Mouse (Mus musculus) stomach, postnatal 0 days (tissue): ENCODE measurements around the gene Zfp786. TPM values are rescaled to one million over a fixed set of nuclear protein-coding genes. Genes with fewer than 3 reads are reported as not detected.
A peak's percentile ranks its signal among the peaks of the same experiment; 100 is the strongest.

ENCODE experiments used
- ATAC-seq: fragments of 200-750 bp; cut with Nextera tagmentation; 2 replicates; pipeline ENCODE4 v1.8.0; 2017; ENCODE audit not compliant: low FRiP score, low TSS enrichment
- DNase-seq: peaks from one replicate; pipeline ENCODE4 v3.0.0-alpha.2; 2016; ENCODE audit warnings: low spot score
- H3K27ac ChIP-seq: fragments of 300-500 bp; sonication (generic); replicated peaks from 2 replicates; pipeline ENCODE4 v1.5.1; 2014; ENCODE audit warnings: mild to moderate bottlenecking, control low read depth
- H3K27me3 ChIP-seq: fragments of 300-500 bp; sonication (generic); 2 replicates; pipeline ENCODE4 v1.6.1; 2014; ENCODE audit warnings: low read length; ENCODE audit not compliant: control insufficient read depth, insufficient read depth
- H3K36me3 ChIP-seq: fragments of 300-500 bp; sonication (generic); 2 replicates; pipeline ENCODE4 v1.6.1; 2014; ENCODE audit warnings: low read length, mixed read lengths; ENCODE audit not compliant: control insufficient read depth, insufficient read depth
- H3K4me1 ChIP-seq: fragments of 300-500 bp; sonication (generic); replicated peaks from 2 replicates; pipeline ENCODE4 v1.6.1; 2014; ENCODE audit warnings: antibody characterized with exemption; ENCODE audit not compliant: control insufficient read depth, insufficient read depth
- H3K4me2 ChIP-seq: fragments of 300-500 bp; sonication (generic); replicated peaks from 2 replicates; pipeline ENCODE4 v1.6.1; 2014; ENCODE audit warnings: low read depth, mild to moderate bottlenecking, control low read depth, moderate library complexity
- H3K4me3 ChIP-seq: fragments of 300-500 bp; sonication (generic); 2 replicates; pipeline ENCODE4 v1.5.1; 2014; ENCODE audit warnings: low read depth, low read length, control low read depth
- H3K9ac ChIP-seq: fragments of 300-500 bp; sonication (generic); 2 replicates; pipeline ENCODE4 v1.6.1; 2014; ENCODE audit warnings: mild to moderate bottlenecking, low read length, control low read depth, mixed read lengths
- H3K9me3 ChIP-seq: fragments of 300-500 bp; sonication (generic); 2 replicates; pipeline ENCODE4 v1.6.1; 2016; ENCODE audit warnings: low read length; ENCODE audit not compliant: control insufficient read depth
- CTCF ChIP-seq: IDR thresholded peaks from 2 replicates; pipeline ENCODE4 v1.5.1; 2016; ENCODE audit warnings: antibody characterized with exemption, low read depth, mild to moderate bottlenecking, moderate library complexity
- EP300 ChIP-seq: optimal IDR thresholded peaks from 2 replicates; pipeline ENCODE3; 2016; ENCODE audit warnings: antibody characterized with exemption
- WGBS: fragments of 180-500 bp; shearing (Covaris S2); extraction: QIAGEN DNeasy Blood & Tissue Kit; methylation state at CpG from one replicate; pipeline ENCODE4 v1.1.7; 2014; 5-methylcytosine and 5-hydroxymethylcytosine counted together
- polyA plus RNA-seq: library from polyadenylated mRNA; unstranded; fragments of >200 nt; fragmentation: Nextera tagmentation; extraction: Ambion mirVana; gene quantifications from 2 replicates; pipeline ENCODE4 v1.2.1, GENCODE M21; 2015

Zfp786 gene
- polyA plus RNA-seq, result 1.0 and 1.1 TPM in 2 replicates

DNA sequence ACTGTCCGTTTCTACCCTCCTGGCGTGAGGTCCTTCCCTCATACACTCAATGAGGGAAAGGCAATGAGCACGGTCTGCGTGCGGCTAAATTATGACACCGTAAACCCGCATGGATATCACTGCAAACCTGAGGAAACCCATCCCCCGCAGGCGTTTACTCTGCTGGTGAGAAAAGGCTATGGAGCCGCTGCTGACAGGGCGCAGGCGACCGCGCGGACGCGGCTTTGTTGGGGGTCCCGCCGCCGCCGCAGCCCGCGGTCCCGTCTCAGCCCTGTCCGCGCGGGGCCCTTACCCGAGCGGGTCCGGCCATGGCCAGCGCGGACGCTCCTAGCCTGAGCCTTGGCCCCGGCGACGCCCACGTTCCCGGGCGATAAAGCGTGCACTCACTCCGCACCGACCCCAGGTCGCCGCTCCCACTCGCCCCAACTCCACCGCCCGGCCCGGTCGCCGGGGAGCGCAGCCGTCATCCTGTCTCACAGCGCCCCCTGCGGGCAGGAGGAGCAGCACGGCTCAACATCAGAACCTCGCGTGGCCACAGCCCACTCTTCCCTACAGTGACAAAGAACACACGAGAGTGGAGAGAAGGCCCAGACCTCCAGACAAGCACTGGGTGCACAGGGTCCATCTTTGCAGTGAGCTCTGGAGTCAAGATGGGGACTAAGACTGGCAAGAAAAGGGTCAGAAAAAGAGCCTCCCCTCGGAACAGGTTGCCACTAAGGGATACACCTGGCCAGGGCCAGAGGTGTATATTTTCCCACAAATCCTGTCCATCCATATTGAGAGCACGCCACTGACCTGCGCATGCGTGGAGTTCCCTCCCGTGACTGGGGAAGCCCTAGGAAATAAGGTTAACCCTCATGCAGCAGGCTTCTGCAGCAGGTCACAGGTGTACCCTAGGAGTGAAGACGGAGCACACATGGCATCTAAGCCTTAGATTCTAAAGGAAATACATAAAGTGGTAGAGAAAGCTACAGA is at the start of gene Zfp786:
Zfp786 (minus strand) TSS at position 764 of the 975 bp plus-strand sequence.
- Histone ChIP-seq H3K4me2 (peak within 1 kb of the TSS; percentile 67), H3K4me1 (no peaks in the 10 kb centered on the region), H3K9me3 (no peaks in the 10 kb centered on the region), H3K36me3 (no peaks in the 10 kb centered on the region), H3K27ac (peak within 1 kb of the TSS; percentile 79), H3K4me3 (peak within 1 kb of the TSS; percentile 90), H3K27me3 (no peaks in the 10 kb centered on the region), H3K9ac (peak within 1 kb of the TSS; percentile 85)
- DNase-seq (peak; percentile 95), ATAC-seq (peak; percentile 93)
- 2% methylated on average over 62 of the region's 64 CpGs for WGBS
- TF ChIP-seq EP300, result no peak
- peak; percentile 99 for TF ChIP-seq CTCF

DNA sequence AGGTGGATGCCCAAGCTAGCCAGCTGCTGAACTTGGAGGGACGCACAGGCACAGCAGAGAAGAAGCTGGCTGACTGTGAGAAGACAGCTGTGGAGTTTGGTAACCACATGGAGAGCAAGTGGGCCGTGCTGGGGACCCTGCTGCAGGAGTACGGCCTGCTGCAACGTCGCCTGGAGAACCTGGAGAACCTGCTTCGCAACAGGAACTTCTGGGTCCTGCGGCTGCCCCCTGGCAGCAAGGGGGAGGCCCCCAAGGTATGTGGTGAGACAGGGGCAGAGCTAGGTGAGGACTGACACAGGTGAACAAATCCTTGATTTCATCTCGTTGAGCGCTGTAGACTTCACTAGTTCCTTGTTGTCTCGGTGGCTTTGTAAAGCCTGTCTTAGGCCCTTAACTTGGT is 49.5 kb upstream of the Zfp786 start:
- Histone ChIP-seq H3K27me3 (no peaks in the 10 kb centered on the region), H3K36me3 (peaks cover 6% of the 10 kb centered on the region; the same call in 1 of the 2 replicates), H3K4me1 (peaks cover 8% of the 10 kb centered on the region), H3K9me3 (no peaks in the 10 kb centered on the region), H3K4me3 (no peak overlapping the region), H3K4me2 (no peak overlapping the region), H3K9ac (no peak overlapping the region), H3K27ac (peak overlapping the region; percentile 24; the same call in 1 of the 2 replicates)
- no peak for TF ChIP-seq EP300
- TF ChIP-seq CTCF, result no peak
- no peak for ATAC-seq
- 83% methylated on average over 10 of the region's 10 CpGs for WGBS
- DNase-seq, result no peak

DNA sequence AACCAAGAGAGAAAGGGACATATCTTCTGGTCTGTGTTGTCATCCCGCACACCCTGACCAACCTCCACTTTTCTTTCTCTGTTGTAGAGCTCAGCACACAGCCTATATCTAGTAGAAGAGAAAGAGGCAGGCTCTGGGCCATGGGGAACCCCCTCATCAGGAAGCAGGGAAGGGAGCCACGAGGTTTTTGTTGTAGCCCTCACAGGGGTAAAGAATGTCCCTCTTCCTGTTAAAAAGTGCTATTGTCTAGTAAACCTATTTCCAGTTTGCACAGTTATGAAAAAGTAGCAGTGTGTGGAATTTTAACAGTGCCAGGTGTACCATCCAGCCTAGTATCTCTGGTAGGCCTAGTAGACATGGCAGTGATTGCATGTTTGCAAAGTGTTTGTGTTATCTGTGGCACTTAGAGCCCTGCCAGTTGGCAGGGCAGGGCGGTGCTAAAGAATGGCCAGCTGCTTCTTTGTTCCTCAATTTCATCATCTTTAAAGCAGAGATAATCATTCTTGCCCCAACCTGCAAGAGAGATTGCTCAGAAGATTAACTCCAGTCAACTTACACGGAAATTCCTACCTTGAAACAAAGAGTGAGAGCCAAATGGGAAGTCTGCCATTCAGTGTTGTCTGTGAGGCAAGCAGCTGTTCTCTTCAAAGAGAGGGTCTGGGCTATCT is 48.5 kb upstream of the Zfp786 start:
- DNase-seq (no peak), ATAC-seq (no peak)
- WGBS, result 45% methylated on average over 4 of the region's 4 CpGs
- peaks cover 4% of the 10 kb centered on the region; the same call in 1 of the 2 replicates for H3K36me3 ChIP-seq
- H3K9ac ChIP-seq, result peak overlapping the region; percentile 92
- H3K27me3 ChIP-seq, result no peaks in the 10 kb centered on the region
- H3K27ac ChIP-seq, result peak overlapping the region; percentile 59
- peak overlapping the region; percentile 77 for H3K4me2 ChIP-seq
- peak overlapping the region; percentile 82; the same call in 1 of the 2 replicates for H3K4me3 ChIP-seq
- no peak for TF ChIP-seq EP300
- no peak for TF ChIP-seq CTCF
- H3K4me1 ChIP-seq, result peaks cover 8% of the 10 kb centered on the region
- H3K9me3 ChIP-seq, result no peaks in the 10 kb centered on the region

- peak overlapping the region; percentile 97 for H3K27ac ChIP-seq
- H3K36me3 ChIP-seq, result peaks cover 4% of the 10 kb centered on the region; the same call in 1 of the 2 replicates
Measured at GRCm38 (mm10) chr6:47878593-47878992, 47.9 kb upstream of the Zfp786 start.

GRCm38 (mm10) chr6:47878133-47878514 is 47.5 kb upstream of the Zfp786 start:
- under 1% methylated on average over 11 of the region's 11 CpGs for WGBS
- DNase-seq, result peak; percentile 23
- Histone ChIP-seq H3K36me3 (peaks cover 4% of the 10 kb centered on the region; the same call in 1 of the 2 replicates), H3K9me3 (no peaks in the 10 kb centered on the region), H3K4me2 (peak overlapping the region; percentile 77), H3K4me1 (peaks cover 8% of the 10 kb centered on the region), H3K9ac (peak overlapping the region; percentile 92), H3K27me3 (no peaks in the 10 kb centered on the region), H3K4me3 (peak overlapping the region; percentile 82), H3K27ac (peak overlapping the region; percentile 97)
- TF ChIP-seq EP300, result no peak
- no peak for ATAC-seq

More at GRCm38 (mm10) chr6:47878593-47878992, 47.9 kb upstream of the Zfp786 start:
- 22% methylated on average over 3 of the region's 3 CpGs for WGBS
- H3K9ac ChIP-seq, result peak overlapping the region; percentile 92
- H3K9me3 ChIP-seq, result no peaks in the 10 kb centered on the region
- no peak for DNase-seq
- TF ChIP-seq CTCF (no peak), EP300 (no peak)
- H3K27me3 ChIP-seq, result no peaks in the 10 kb centered on the region
- ATAC-seq, result no peak
- H3K4me3 ChIP-seq, result peak overlapping the region; percentile 82
- peaks cover 8% of the 10 kb centered on the region for H3K4me1 ChIP-seq
- peak overlapping the region; percentile 77 for H3K4me2 ChIP-seq
